Mouse (Mus musculus) intestine, embryonic 14.5 days (tissue): ENCODE data around the gene Cacna1h. TPM values are rescaled to one million over a fixed set of nuclear protein-coding genes. Genes with fewer than 3 reads are reported as not detected.

ENCODE experiments used
- ATAC-seq: fragments of 200-750 bp; cut with Nextera tagmentation; replicated peaks from 2 replicates; pipeline ENCODE4 v1.8.0; 2017; ENCODE audit warnings: low read depth, moderate number of reproducible peaks, moderate TSS enrichment, moderate library complexity; ENCODE audit not compliant: low FRiP score, low TSS enrichment
- DNase-seq: peaks from one replicate; pipeline ENCODE4 v3.0.0-alpha.2; 2018; ENCODE audit warnings: low spot score
- H3K27ac ChIP-seq: fragments of 300-500 bp; sonication (generic); 2 replicates; pipeline ENCODE4 v1.5.1; 2014; ENCODE audit warnings: low read depth, mild to moderate bottlenecking, control low read depth
- H3K27me3 ChIP-seq: fragments of 300-500 bp; sonication (generic); replicated peaks from 2 replicates; pipeline ENCODE4 v1.6.1; 2014; ENCODE audit warnings: low read length, control low read depth; ENCODE audit not compliant: control insufficient read depth, insufficient read depth
- H3K36me3 ChIP-seq: fragments of 300-500 bp; sonication (generic); 2 replicates; pipeline ENCODE4 v1.6.1; 2014; ENCODE audit warnings: low read length, control low read depth; ENCODE audit not compliant: control insufficient read depth, insufficient read depth
- H3K4me1 ChIP-seq: fragments of 300-500 bp; sonication (generic); replicated peaks from 2 replicates; pipeline ENCODE4 v1.6.1; 2014; ENCODE audit warnings: low read length, control low read depth, mixed read lengths; ENCODE audit not compliant: control insufficient read depth, insufficient read depth
- H3K4me2 ChIP-seq: fragments of 300-500 bp; sonication (generic); 2 replicates; pipeline ENCODE4 v1.6.1; 2014; ENCODE audit warnings: low read length
- H3K4me3 ChIP-seq: fragments of 300-500 bp; sonication (generic); 2 replicates; pipeline ENCODE4 v1.5.1; 2014; ENCODE audit warnings: low read depth, low read length, control low read depth, mixed read lengths
- H3K9ac ChIP-seq: fragments of 300-500 bp; sonication (generic); 2 replicates; pipeline ENCODE4 v1.6.1; 2014; ENCODE audit warnings: mild to moderate bottlenecking, low read length
- H3K9me3 ChIP-seq: fragments of 300-500 bp; sonication (generic); 2 replicates; pipeline ENCODE4 v1.6.1; 2016; ENCODE audit warnings: low read length, control low read depth; ENCODE audit not compliant: control insufficient read depth
- WGBS: fragments of 180-500 bp; shearing (Covaris S2); extraction: QIAGEN DNeasy Blood & Tissue Kit; methylation state at CpG from one replicate; pipeline ENCODE4 v1.1.7; 2014; 5-methylcytosine and 5-hydroxymethylcytosine counted together
- polyA plus RNA-seq: library from polyadenylated mRNA; unstranded; fragments of >200 nt; fragmentation: Nextera tagmentation; extraction: Ambion mirVana; gene quantifications from 2 replicates; pipeline ENCODE4 v1.2.1, GENCODE M21; 2014

Gene Cacna1h
- polyA plus RNA-seq, 1 experiment from 2014 or later: 6.6 TPM

DNA sequence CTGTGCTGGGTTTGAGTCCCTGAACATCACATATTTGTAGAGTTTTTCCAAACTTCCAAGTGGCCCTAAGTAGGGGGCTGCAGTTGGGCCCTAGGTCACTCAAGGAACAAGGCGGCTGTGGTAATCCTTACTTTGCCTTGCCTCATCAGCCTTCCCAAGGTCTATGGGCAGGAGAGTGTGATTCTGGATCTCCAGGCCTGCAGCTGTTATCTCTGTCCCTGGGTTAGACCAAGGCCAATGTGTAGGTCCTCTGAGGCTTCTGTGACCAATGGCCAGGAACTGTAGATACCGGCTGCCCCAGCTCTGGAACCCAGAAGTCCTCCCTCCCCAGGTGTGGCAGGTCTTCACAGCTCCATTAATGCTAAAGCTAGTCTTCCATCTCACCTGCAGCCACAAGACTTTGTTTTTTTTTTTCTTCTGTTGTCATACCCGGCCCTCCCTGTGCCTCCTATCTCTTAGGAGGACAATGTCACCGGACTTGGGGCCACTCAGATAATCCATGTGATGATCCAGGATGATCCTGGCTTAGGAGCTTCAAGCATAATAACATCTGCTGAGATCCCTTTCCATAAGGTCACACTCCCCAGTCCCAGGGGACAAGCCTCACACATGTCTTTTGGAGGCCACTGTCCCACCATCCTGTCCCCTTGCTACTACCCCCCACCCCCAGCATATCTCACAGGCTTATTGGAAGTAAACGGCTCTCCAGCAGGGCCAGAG lies 18.8 kb upstream of the Cacna1h start:
- no peaks in the 10 kb centered on the region for H3K9me3 ChIP-seq
- DNase-seq: no peak
- no peak for ATAC-seq
- H3K4me1 ChIP-seq: no peaks in the 10 kb centered on the region; the same call in 1 of the 2 replicates
- 73% methylated on average over 5 of the region's 5 CpGs for WGBS
- no peaks in the 10 kb centered on the region for H3K27me3 ChIP-seq
- H3K4me2 ChIP-seq: no peak overlapping the region
- no peak overlapping the region for H3K4me3 ChIP-seq
- no peak overlapping the region for H3K27ac ChIP-seq
- no peak overlapping the region for H3K9ac ChIP-seq
- no peaks in the 10 kb centered on the region for H3K36me3 ChIP-seq

DNA sequence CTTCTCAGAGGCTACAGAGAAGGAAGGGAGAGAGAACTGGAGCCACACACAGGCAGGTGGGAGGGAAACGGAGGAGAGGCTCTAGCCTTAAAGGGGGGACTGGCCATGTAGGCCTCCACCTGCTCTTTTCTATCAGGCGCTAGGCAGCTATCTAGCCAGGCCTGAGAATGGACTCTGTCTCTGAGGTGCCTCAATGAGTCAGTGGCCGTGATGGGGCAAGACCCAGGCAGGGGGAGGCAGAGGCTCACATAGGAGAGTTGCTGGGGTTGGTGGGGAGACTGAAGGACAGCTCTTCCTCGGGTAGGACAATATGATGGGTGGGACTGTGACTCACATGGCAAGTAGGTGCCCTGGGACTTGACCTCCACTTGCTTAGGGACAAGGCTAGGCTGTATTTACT lies 16.7 kb upstream of the Cacna1h start:
- ATAC-seq (no peak), DNase-seq (no peak)

DNA sequence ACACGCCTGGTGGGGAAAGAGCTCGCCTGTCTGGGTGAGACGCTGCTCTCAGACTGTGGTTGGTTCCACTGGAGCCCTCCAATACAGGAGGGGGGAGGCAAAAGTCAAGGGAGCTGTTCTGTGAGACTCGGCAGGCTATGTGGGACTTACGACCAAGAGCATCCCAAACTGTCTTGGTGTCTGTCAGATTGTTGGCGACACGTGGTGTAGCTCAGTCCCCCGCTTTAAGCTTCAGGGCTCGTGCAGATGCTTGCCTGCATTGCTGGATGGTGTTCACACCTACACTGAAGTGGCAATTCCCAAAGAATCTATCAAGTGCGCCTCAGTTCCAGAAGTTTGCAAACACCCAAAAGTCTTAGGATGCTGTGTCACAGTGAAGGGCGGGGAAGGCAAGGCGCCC lies 14.3 kb upstream of the Cacna1h start:
- no peaks in the 10 kb centered on the region for H3K36me3 ChIP-seq
- H3K4me3 ChIP-seq: no peak overlapping the region
- H3K27ac ChIP-seq: no peak overlapping the region
- H3K9me3 ChIP-seq: no peaks in the 10 kb centered on the region
- H3K27me3 ChIP-seq: no peaks in the 10 kb centered on the region
- ATAC-seq (no peak), DNase-seq (no peak)
- no peak overlapping the region for H3K9ac ChIP-seq
- H3K4me2 ChIP-seq: no peak overlapping the region
- H3K4me1 ChIP-seq: peaks cover 11% of the 10 kb centered on the region; the same call in 1 of the 2 replicates
- WGBS: 73% methylated on average over 12 of the region's 12 CpGs

More for the DNA sequence above, 16.7 kb upstream of the Cacna1h start:
- Histone ChIP-seq H3K27me3 (no peaks in the 10 kb centered on the region), H3K4me3 (no peak overlapping the region), H3K9ac (no peak overlapping the region), H3K4me2 (no peak overlapping the region), H3K9me3 (no peaks in the 10 kb centered on the region), H3K36me3 (no peaks in the 10 kb centered on the region), H3K27ac (no peak overlapping the region), H3K4me1 (peaks cover under 1% of the 10 kb centered on the region; the same call in 1 of the 2 replicates)
- 65% methylated on average over 4 of the region's 4 CpGs for WGBS

DNA sequence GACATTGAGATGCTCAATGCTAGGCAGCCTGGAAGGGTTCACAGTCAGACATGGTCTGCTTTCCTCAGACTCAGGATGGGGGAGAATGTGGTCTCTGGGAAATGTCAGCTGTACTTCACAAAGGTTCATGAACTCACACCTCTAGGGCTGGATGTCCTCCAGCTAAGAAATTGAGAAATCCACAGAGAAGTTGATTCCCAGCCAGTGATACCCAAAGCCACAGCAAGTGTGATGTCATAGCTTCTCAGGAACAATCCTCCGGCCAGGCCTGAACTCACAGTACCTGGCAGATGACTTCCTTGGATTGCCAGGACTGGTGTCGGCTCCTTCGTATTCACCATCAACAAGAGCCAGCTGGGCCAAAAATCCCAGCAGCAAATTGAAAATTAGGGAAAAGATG lies 12.3 kb upstream of the Cacna1h start:
- Histone ChIP-seq H3K27me3 (no peaks in the 10 kb centered on the region), H3K27ac (0 out of 2 replicates have a peak overlapping the region, but pooled peaks have one; percentile 3), H3K4me3 (no peak overlapping the region), H3K4me2 (no peak overlapping the region), H3K9ac (no peak overlapping the region), H3K4me1 (peaks cover 11% of the 10 kb centered on the region; the same call in 1 of the 2 replicates), H3K9me3 (no peaks in the 10 kb centered on the region), H3K36me3 (no peaks in the 10 kb centered on the region)
- no peak for DNase-seq
- 92% methylated on average over 3 of the region's 3 CpGs for WGBS
- ATAC-seq: no peak

DNA sequence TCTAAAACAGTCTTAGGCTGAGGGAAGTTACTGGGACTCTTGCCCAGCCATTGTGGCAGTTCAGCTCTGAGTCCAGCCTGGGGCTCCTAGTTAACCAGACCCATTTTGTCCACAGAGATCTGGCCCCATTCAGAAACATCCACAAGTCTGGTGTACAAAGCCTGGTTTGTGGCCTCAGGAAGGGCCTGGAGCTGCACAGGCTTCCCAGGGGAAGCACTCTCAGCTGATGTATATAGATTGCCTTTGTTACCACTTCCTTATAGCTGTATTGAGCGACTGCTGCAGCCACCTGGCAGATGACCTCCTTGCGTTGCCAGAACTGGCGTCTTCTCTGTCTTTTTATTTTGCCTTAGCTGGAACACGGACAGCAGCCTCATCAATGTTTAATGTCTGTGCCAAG lies 11.5 kb upstream of the Cacna1h start:
- H3K9me3 ChIP-seq: no peaks in the 10 kb centered on the region
- no peak overlapping the region for H3K4me3 ChIP-seq
- 37% methylated on average over 4 of the region's 4 CpGs for WGBS
- H3K4me1 ChIP-seq: peaks cover 11% of the 10 kb centered on the region; the same call in 1 of the 2 replicates
- H3K27me3 ChIP-seq: no peaks in the 10 kb centered on the region
- DNase-seq (no peak), ATAC-seq (no peak)
- H3K27ac ChIP-seq: peak overlapping the region; percentile 3; the same call in 1 of the 2 replicates
- H3K9ac ChIP-seq: no peak overlapping the region
- no peaks in the 10 kb centered on the region for H3K36me3 ChIP-seq
- H3K4me2 ChIP-seq: no peak overlapping the region

DNA sequence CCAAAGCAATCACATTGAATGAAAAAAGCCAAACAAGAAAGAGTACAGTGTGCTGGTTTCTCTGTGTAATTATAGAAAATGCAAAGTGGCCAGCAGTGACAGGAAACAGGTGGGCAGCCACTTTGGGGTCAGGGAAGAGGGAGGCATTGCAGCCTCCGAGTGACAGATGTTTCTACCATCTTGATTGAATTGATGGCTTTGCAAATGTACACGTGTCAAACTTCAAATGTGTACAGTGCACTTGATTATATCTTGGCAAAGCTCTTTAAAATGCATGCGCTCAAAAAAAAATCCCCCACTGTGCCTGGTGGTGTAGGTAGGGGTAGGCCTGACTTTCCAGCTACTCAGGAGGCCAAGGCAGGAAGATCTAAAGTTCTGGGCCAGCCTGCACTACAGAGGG lies 9.3 kb upstream of the Cacna1h start:
- no peak for DNase-seq
- Histone ChIP-seq H3K36me3 (no peaks in the 10 kb centered on the region), H3K9ac (no peak overlapping the region), H3K4me2 (no peak overlapping the region), H3K4me1 (peaks cover 11% of the 10 kb centered on the region; the same call in 1 of the 2 replicates), H3K27ac (no peak overlapping the region), H3K9me3 (no peaks in the 10 kb centered on the region), H3K27me3 (no peaks in the 10 kb centered on the region), H3K4me3 (no peak overlapping the region)
- ATAC-seq: no peak
- WGBS: 52% methylated on average over 3 of the region's 3 CpGs

DNA sequence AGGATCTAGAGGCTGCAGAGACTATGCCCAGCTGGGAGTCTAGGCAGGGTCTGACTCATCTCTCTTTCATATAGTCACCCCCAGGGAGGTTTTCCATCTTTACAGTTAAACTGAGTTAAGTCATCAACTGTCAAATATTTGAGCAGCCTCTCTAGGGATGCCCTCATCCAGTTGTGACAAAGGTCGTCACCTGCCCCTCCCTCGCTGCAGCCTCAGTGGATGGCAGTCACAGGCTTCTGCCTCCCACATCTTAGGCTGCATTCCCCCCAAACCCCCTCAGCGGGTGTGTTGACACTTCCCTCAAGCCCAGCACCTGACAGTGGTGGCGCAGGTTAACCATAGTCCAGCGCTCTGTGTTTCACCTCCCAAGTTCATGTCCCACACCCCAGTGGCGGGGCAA lies 7.8 kb upstream of the Cacna1h start:
- Histone ChIP-seq H3K9me3 (no peaks in the 10 kb centered on the region), H3K36me3 (no peaks in the 10 kb centered on the region), H3K27ac (no peak overlapping the region), H3K9ac (no peak overlapping the region), H3K4me1 (peaks cover 11% of the 10 kb centered on the region; the same call in 1 of the 2 replicates), H3K4me3 (no peak overlapping the region), H3K27me3 (no peaks in the 10 kb centered on the region), H3K4me2 (no peak overlapping the region)
- 72% methylated on average over 6 of the region's 6 CpGs for WGBS
- ATAC-seq (no peak), DNase-seq (no peak)

DNA sequence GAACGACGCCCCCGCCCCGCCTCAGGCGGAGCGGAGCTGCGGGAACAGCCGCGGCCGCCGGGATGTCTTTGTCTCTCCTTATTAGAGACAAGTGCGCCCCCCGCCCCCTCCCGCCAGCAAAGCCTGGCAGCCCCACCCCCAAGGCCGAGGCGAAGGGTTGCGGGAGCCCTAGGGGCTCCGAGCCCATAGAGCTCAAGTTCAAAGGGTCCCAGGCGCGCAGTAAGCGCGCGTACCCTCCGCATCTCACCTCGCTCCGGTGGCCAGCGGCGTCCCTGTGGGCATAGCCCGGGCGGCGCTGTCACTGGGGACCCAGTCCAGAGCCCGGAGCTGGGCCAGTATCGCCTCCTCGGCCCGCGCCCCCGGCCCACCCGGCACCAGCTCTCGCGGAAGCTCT lies 363 bp downstream of the Cacna1h start:
- H3K27ac ChIP-seq: peak overlapping the region; percentile 79; the same call in 1 of the 2 replicates
- WGBS: 0% methylated on average over 31 of the region's 40 CpGs
- DNase-seq: no peak

More for the DNA sequence above, 363 bp downstream of the Cacna1h start:
- Histone ChIP-seq H3K9me3 (no peaks in the 10 kb centered on the region), H3K4me2 (peak overlapping the region; percentile 92), H3K4me1 (peaks cover 46% of the 10 kb centered on the region), H3K27me3 (no peaks in the 10 kb centered on the region; the same call in 1 of the 2 replicates), H3K36me3 (0 out of 2 replicates have a peak, but pooled peaks cover 4% of the 10 kb centered on the region), H3K4me3 (peak overlapping the region; percentile 68), H3K9ac (peak overlapping the region; percentile 69)
- ATAC-seq: peak; percentile 53; the same call in 1 of the 2 replicates
